Mouse (Mus musculus) MEL (cell line): ENCODE data around the gene Wfdc5. TPM values are rescaled to one million over a fixed set of nuclear protein-coding genes. Genes with fewer than 3 reads are reported as not detected.

Experiments
- DNase-seq: peaks from one replicate; pipeline ENCODE4 v3.0.0; 2011; ENCODE audit warnings: low read depth, low spot score
- H3K27ac ChIP-seq: 2 replicates; pipeline ENCODE4 v1.5.1; 2012; ENCODE audit warnings: low read depth, mild to moderate bottlenecking, control low read depth, low read length, moderate library complexity; ENCODE audit not compliant: control insufficient read depth
- H3K27me3 ChIP-seq, 2 experiments: fragments of 150-350 bp in 1 of 2; sonication (generic) in 1 of 2; 2 replicates each; pipeline ENCODE4 v1.6.1; 2012; ENCODE audit warnings: low read length in 2 of 2, mild to moderate bottlenecking in 2 of 2, improper control_type of control experiment in 1 of 2, moderate library complexity in 1 of 2; ENCODE audit not compliant: insufficient read depth in 2 of 2, control insufficient read depth in 1 of 2
- H3K36me3 ChIP-seq, 2 experiments: 2 replicates each; pipeline ENCODE4 v1.6.1; 2012 to 2014; ENCODE audit warnings: low read length in 2 of 2, improper control_type of control experiment in 1 of 2, inconsistent platforms in 1 of 2, mild to moderate bottlenecking in 1 of 2; ENCODE audit not compliant: insufficient read depth in 2 of 2, control insufficient read depth in 1 of 2
- H3K4me1 ChIP-seq, 2 experiments: fragments of 150-350 bp in 1 of 2; sonication (generic) in 1 of 2; 2 replicates each; pipeline ENCODE4 v1.6.1; 2012; ENCODE audit warnings: low read length in 2 of 2, improper control_type of control experiment in 1 of 2, mild to moderate bottlenecking in 1 of 2; ENCODE audit not compliant: insufficient read depth in 2 of 2, control insufficient read depth in 1 of 2
- H3K4me3 ChIP-seq, 2 experiments: fragments of 150-350 bp in 1 of 2; sonication (generic) in 1 of 2; 2 replicates each; pipeline ENCODE4 v1.5.1; 2012; ENCODE audit warnings: low read depth in 2 of 2, low read length in 2 of 2, mild to moderate bottlenecking in 2 of 2, moderate library complexity in 2 of 2, control low read depth in 1 of 2, improper control_type of control experiment in 1 of 2; ENCODE audit not compliant: control insufficient read depth in 1 of 2, insufficient read depth in 1 of 2
- H3K79me2 ChIP-seq: 2 replicates; pipeline ENCODE4 v1.6.1; 2012; ENCODE audit warnings: mild to moderate bottlenecking, low read length, moderate library complexity; ENCODE audit not compliant: control insufficient read depth, poor library complexity, insufficient read depth
- H3K9ac ChIP-seq: 2 replicates; pipeline ENCODE4 v1.6.1; 2012; ENCODE audit warnings: low read depth, mild to moderate bottlenecking, control low read depth, low read length, moderate library complexity; ENCODE audit not compliant: control insufficient read depth, poor library complexity, severe bottlenecking
- H3K9me3 ChIP-seq: fragments of 150-350 bp; sonication (generic); replicated peaks from 2 replicates; pipeline ENCODE4 v1.6.1; 2012; ENCODE audit warnings: mild to moderate bottlenecking, low read length, improper control_type of control experiment, moderate library complexity; ENCODE audit not compliant: insufficient read depth
- CTCF ChIP-seq, 3 experiments: IDR thresholded peaks in 2 of 3; conservative IDR thresholded peaks in 1 of 3; 2 replicates each; pipeline ENCODE4 v1.5.1; 2011 to 2012; ENCODE audit warnings: low read length in 3 of 3, low read depth in 2 of 3, mild to moderate bottlenecking in 2 of 3, improper control_type of control experiment in 1 of 3, inconsistent platforms in 1 of 3, mixed read lengths in 1 of 3, moderate library complexity in 1 of 3; ENCODE audit not compliant: control insufficient read depth in 1 of 3, insufficient read depth in 1 of 3, poor library complexity in 1 of 3, severe bottlenecking in 1 of 3
- ELF1 ChIP-seq: IDR thresholded peaks from 2 replicates; pipeline ENCODE4 v1.6.1; 2014; ENCODE audit warnings: low read depth, mild to moderate bottlenecking, inconsistent platforms, low read length, improper control_type of control experiment, moderate library complexity
- EP300 ChIP-seq, 2 experiments: IDR thresholded peaks; 2 replicates each; pipeline ENCODE4 v1.6.1; 2011; ENCODE audit warnings: improper control_type of control experiment in 2 of 2, low read length in 2 of 2, low read depth in 1 of 2, mild to moderate bottlenecking in 1 of 2
- ETS1 ChIP-seq: IDR thresholded peaks from 2 replicates; pipeline ENCODE4 v1.6.1; 2012; ENCODE audit warnings: low read depth, mild to moderate bottlenecking, inconsistent platforms, low read length, improper control_type of control experiment, moderate library complexity
- KAT2A ChIP-seq: conservative IDR thresholded peaks from 2 replicates; pipeline ENCODE4 v1.6.1; 2012; ENCODE audit warnings: low read depth, low read length, improper control_type of control experiment, inconsistent platforms
- MAFK ChIP-seq: IDR thresholded peaks from 2 replicates; pipeline ENCODE4 v1.6.1; 2011; ENCODE audit warnings: low read depth, mild to moderate bottlenecking, low read length, improper control_type of control experiment, borderline replicate concordance
- NRF1 ChIP-seq: IDR thresholded peaks from 2 replicates; pipeline ENCODE4 v1.6.1; 2014; ENCODE audit warnings: low read depth, mild to moderate bottlenecking, inconsistent platforms, low read length, improper control_type of control experiment, moderate library complexity; ENCODE audit not compliant: poor library complexity, insufficient read depth, severe bottlenecking
- POLR2A ChIP-seq, 2 experiments: IDR thresholded peaks; 2 replicates each; pipeline ENCODE4 v1.6.1; 2011 to 2012; ENCODE audit warnings: low read length in 2 of 2, mild to moderate bottlenecking in 2 of 2, control low read depth in 1 of 2, improper control_type of control experiment in 1 of 2, low read depth in 1 of 2, moderate library complexity in 1 of 2; ENCODE audit not compliant: control insufficient read depth in 1 of 2, insufficient read depth in 1 of 2, poor library complexity in 1 of 2
- POLR2AphosphoS5 ChIP-seq: IDR thresholded peaks from 2 replicates; pipeline ENCODE4 v1.6.1; 2012; ENCODE audit warnings: low read depth, borderline replicate concordance, mild to moderate bottlenecking, inconsistent platforms, low read length, moderate library complexity, mixed read lengths
- RAD21 ChIP-seq: IDR thresholded peaks from 2 replicates; pipeline ENCODE4 v1.6.1; 2011; ENCODE audit warnings: mild to moderate bottlenecking, low read depth, low read length, improper control_type of control experiment
- RCOR1 ChIP-seq: IDR thresholded peaks from 2 replicates; pipeline ENCODE4 v1.6.1; 2012; ENCODE audit warnings: low read depth, mild to moderate bottlenecking, inconsistent platforms, low read length, improper control_type of control experiment
- SIN3A ChIP-seq: IDR thresholded peaks from 2 replicates; pipeline ENCODE4 v1.6.1; 2012; ENCODE audit warnings: low read length, improper control_type of control experiment, inconsistent platforms
- SMC3 ChIP-seq: IDR thresholded peaks from 2 replicates; pipeline ENCODE4 v1.6.1; 2011; ENCODE audit warnings: low read depth, low read length, improper control_type of control experiment
- TAL1 ChIP-seq: IDR thresholded peaks from 2 replicates; pipeline ENCODE4 v1.6.1; 2012; ENCODE audit warnings: mild to moderate bottlenecking, inconsistent platforms, low read length, moderate library complexity, mixed read lengths
- UBTF ChIP-seq: IDR thresholded peaks from 2 replicates; pipeline ENCODE4 v1.6.1; 2012; ENCODE audit warnings: low read depth, mild to moderate bottlenecking, inconsistent platforms, low read length, improper control_type of control experiment, moderate library complexity, borderline replicate concordance; ENCODE audit not compliant: insufficient read depth
- USF2 ChIP-seq, 2 experiments: IDR thresholded peaks; 2 replicates each; pipeline ENCODE4 v1.6.1; 2011 to 2012; ENCODE audit warnings: improper control_type of control experiment in 2 of 2, low read length in 2 of 2, borderline replicate concordance in 1 of 2, inconsistent platforms in 1 of 2, low read depth in 1 of 2, mild to moderate bottlenecking in 1 of 2; ENCODE audit not compliant: insufficient read depth in 1 of 2
- ZC3H11A ChIP-seq: IDR thresholded peaks from 2 replicates; pipeline ENCODE4 v1.6.1; 2012; ENCODE audit warnings: low read depth, mild to moderate bottlenecking, inconsistent platforms, low read length, improper control_type of control experiment
- ZMIZ1 ChIP-seq: IDR thresholded peaks from 2 replicates; pipeline ENCODE4 v1.6.1; 2012; ENCODE audit warnings: low read depth, mild to moderate bottlenecking, inconsistent platforms, low read length, improper control_type of control experiment, moderate library complexity
- polyA plus RNA-seq, 2 experiments: library from polyadenylated mRNA; stranded (reverse) in 1 of 2; unstranded in 1 of 2; fragments of >175 nt in 1 of 2; fragments of >200 nt in 1 of 2; gene quantifications; 2 replicates each; pipeline versions ENCODE4 v1.2.1 to v1.2.4; 2012; ENCODE audit warnings: low replicate concordance in 2 of 2, low read depth in 1 of 2; ENCODE audit not compliant: insufficient read length in 2 of 2, insufficient read depth in 1 of 2, missing spikeins in 1 of 2
- total RNA-seq: library from RNA; depleted of rRNA; stranded (reverse); fragments of 300-350 nt; gene quantifications from 2 replicates; pipeline ENCODE4 v1.2.3, GENCODE M21; 2012

Gene Wfdc5
- total and polyA plus RNA-seq, 3 experiments = not detected

GRCm38 (mm10) chr2:164190576-164190975 lies 8.0 kb upstream of the Wfdc5 start, which contains the start of gene Wfdc12:
Gene Wfdc12 (minus strand): TSS chr2:164190608.
- Histone ChIP-seq H3K4me1 (peaks cover under 1 to 2% of the 10 kb centered on the region in 2 experiments; a peak in 3 of 4 replicates), H3K27me3 (peaks cover 5 to 13% of the 10 kb centered on the region in 2 experiments), H3K9ac (no peak within 1 kb of the TSS), H3K36me3 (no peaks in the 10 kb centered on the region), H3K4me3 (no peak within 1 kb of the TSS), H3K79me2 (no peaks in the 10 kb centered on the region), H3K9me3 (no peaks in the 10 kb centered on the region), H3K27ac (no peak within 1 kb of the TSS)
- TF ChIP-seq RCOR1 (no peak), POLR2AphosphoS5 (no peak), SIN3A (no peak), ZMIZ1 (no peak), UBTF (no peak), RAD21 (no peak), ETS1 (no peak), MAFK (no peak), KAT2A (no peak), USF2 (IDR thresholded peaks at IDR 0.05; ENCODE audit: borderline replicate concordance in 1 of 2, insufficient read depth in 1 of 2, low read depth in 1 of 2, low read length in 2 of 2) (no peak), NRF1 (no peak), ELF1 (no peak), POLR2A (IDR thresholded peaks at IDR 0.05; ENCODE audit: control insufficient read depth in 1 of 2, insufficient read depth in 1 of 2, low read depth in 1 of 2, low read length in 2 of 2, poor library complexity in 1 of 2) (no peak), TAL1 (no peak), EP300 (IDR thresholded peaks at IDR 0.05; ENCODE audit: low read depth in 1 of 2, low read length in 2 of 2) (no peak)
- no peak for DNase-seq

- peak; percentile 68 for DNase-seq
These were observed 6.2 kb upstream of the Wfdc5 start for GRCm38 (mm10) chr2:164188722-164189121.

More at GRCm38 (mm10) chr2:164188722-164189121, 6.2 kb upstream of the Wfdc5 start:
- TF ChIP-seq ZC3H11A = peak; percentile 61
- TF ChIP-seq CTCF (IDR thresholded peaks at IDR 0.05 in 2 of 3, conservative IDR thresholded peaks at IDR 0.05 in 1 of 3; ENCODE audit: control insufficient read depth in 1 of 3, insufficient read depth in 1 of 3, low read depth in 2 of 3, low read length in 3 of 3, poor library complexity in 1 of 3, severe bottlenecking in 1 of 3) = peak; percentile 85 to 88 (median 86)
- TF ChIP-seq SMC3 = peak; percentile 83
- TF ChIP-seq RAD21 = peak; percentile 71
- no peak for TF ChIP-seq ZMIZ1
- peaks cover 2 to 8% of the 10 kb centered on the region in 2 experiments for H3K27me3 ChIP-seq
- H3K4me3 ChIP-seq = no peak overlapping the region
- no peak overlapping the region for H3K27ac ChIP-seq
- H3K9ac ChIP-seq = no peak overlapping the region
- peaks cover 2 to 8% of the 10 kb centered on the region in 2 experiments for H3K4me1 ChIP-seq
- H3K9me3 ChIP-seq = no peaks in the 10 kb centered on the region
- H3K79me2 ChIP-seq = no peaks in the 10 kb centered on the region
- H3K36me3 ChIP-seq = peaks cover 0 to 5% of the 10 kb centered on the region in 2 experiments; a peak in 2 of 4 replicates
